Mouse (Mus musculus) spleen, adult 2 months (tissue): ENCODE measurements at regions not wholly inside any gene's neighbourhood (a gene's known extent, or its start where the extent isn't known, plus 50 kb on each side); places are given as distances from the start of the nearest gene placed in this dataset.
A peak's percentile ranks its signal among the peaks of the same experiment; 100 is the strongest.

Experiments used
- DNase-seq, 2 experiments: peaks; one replicate each; pipeline versions ENCODE4 v3.0.0 to v3.0.0-alpha.2; 2012 to 2021; ENCODE audit warnings: low spot score in 2 of 2, low read depth in 1 of 2
- H3K27ac ChIP-seq: fragments of 200-500 bp; 2 replicates; pipeline ENCODE4 v1.5.1; 2012; ENCODE audit warnings: low read length, inconsistent platforms; ENCODE audit not compliant: insufficient read depth
- H3K27me3 ChIP-seq: fragments of 200-500 bp; 2 replicates; pipeline ENCODE4 v1.6.1; 2012; ENCODE audit warnings: mild to moderate bottlenecking, moderate library complexity, low read length, inconsistent platforms; ENCODE audit not compliant: control insufficient read depth, insufficient read depth
- H3K36me3 ChIP-seq: fragments of 200-500 bp; 2 replicates; pipeline ENCODE4 v1.6.1; 2012; ENCODE audit warnings: mild to moderate bottlenecking, low read length, inconsistent platforms; ENCODE audit not compliant: control insufficient read depth, insufficient read depth
- H3K4me1 ChIP-seq: fragments of 200-500 bp; 2 replicates; pipeline ENCODE4 v1.6.1; 2011; ENCODE audit warnings: inconsistent platforms; ENCODE audit not compliant: control insufficient read depth, insufficient read depth, insufficient read length
- H3K4me3 ChIP-seq: fragments of 200-500 bp; 2 replicates; pipeline ENCODE4 v1.5.1; 2011; ENCODE audit warnings: mild to moderate bottlenecking, inconsistent platforms; ENCODE audit not compliant: insufficient read depth, insufficient read length; ENCODE audit errors: extremely low read depth
- CTCF ChIP-seq: fragments of 200-500 bp; IDR thresholded peaks from 2 replicates; pipeline ENCODE4 v1.5.1; 2011; ENCODE audit warnings: mild to moderate bottlenecking, inconsistent platforms; ENCODE audit not compliant: insufficient read depth, insufficient read length, insufficient replicate concordance; ENCODE audit errors: extremely low read depth
- POLR2A ChIP-seq: fragments of 200-500 bp; IDR thresholded peaks from 2 replicates; pipeline ENCODE4 v1.6.1; 2011; ENCODE audit warnings: low read depth, low read length, inconsistent platforms
- WGBS: fragments of 180-500 bp; shearing (Covaris S2); methylation state at CpG from one replicate; pipeline ENCODE4 v1.1.7; 2018; 5-methylcytosine and 5-hydroxymethylcytosine counted together

DNA sequence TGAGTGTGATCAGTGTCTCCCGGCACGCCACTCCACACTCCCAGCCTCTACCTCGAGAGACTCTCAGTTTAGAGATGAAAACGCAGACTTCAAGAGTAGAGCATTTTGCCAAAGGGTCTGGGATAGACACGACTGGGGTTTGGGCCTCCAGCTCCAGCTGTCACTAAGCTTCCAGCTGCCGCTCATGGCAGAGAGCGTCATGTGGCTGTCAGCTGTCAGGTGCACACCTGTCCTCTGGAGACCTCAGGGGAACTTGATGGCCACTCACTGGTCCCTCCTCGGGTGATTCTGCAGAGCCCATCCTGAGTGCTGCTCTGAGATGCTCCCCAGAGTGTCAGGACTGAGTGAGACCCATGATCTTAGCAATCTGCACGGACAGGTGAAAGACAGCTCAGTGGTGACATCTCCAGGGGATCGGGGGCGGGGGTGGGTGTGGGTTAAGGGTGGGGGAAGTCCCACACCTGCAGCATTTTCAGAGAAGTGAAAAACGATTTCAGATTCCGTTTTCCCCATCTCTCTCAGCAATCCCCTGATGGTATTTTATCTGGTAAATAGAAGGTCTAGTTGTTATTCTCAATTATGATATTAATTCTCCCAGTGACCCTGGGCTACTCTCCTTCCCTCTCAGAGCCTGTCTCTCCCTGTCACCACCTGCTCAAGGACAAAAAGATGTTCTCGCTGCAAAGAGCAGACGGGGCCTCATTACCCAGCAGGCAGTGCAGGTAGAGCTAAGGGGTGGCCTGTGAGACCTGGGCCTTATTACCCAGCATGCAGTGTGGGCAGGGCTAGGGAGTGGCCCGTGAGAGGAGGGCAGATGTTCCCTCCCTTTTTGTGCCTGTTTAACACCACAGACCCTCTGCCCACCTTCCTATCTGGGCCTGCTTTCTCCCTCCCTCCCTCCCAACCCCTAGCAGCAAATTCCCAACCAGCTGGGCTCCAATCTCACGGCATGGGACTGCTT, 65.2 kb upstream of the Unc5a start:
- Histone ChIP-seq H3K27me3 (no peaks in the 10 kb centered on the region), H3K36me3 (no peaks in the 10 kb centered on the region), H3K4me1 (peaks cover 2% of the 10 kb centered on the region; the same call in 1 of the 2 replicates), H3K4me3 (peak overlapping the region; percentile 27; the same call in 1 of the 2 replicates), H3K27ac (peak overlapping the region; percentile 42)
- 43% methylated on average over 17 of the region's 17 CpGs for WGBS
- TF ChIP-seq CTCF, result no peak
- no peak for TF ChIP-seq POLR2A
- DNase-seq, result peak; percentile 5 to 17

DNA sequence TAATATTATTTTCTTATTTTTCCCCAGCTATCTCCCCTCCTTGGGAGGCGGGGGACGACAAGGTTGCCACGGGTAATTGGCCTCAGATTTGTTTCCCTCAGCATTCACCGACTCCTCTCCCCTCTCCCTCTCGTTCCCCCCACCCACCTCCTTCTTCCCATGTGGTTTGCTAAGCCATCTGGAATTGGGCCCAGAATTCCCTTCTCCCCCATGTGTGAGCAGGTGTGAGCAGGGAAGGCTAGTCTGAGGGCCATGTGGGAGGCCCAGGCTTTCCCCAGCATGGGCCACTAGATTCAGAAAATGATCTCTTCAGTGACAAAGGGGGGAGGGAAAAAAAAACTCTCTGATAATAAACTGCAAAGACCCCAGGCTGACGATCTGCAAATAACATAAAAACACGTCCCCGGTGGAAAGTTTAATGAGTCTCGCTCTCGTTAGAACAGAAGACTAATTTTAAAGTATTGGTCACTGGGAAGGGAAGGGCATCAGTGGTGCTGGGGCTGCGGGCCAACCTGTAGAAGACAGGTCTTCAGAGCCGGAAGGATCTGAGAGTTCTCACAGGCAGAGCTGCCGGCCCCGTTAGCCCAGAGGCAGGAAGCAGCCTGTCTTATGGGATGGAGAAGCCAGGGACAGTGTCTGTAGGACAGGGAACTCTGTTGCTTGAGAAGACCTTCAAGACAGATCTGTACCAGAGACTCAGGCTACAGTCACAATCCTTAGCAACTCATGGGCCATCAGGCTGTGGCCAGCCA, 64.3 kb upstream of the Unc5a start:
- Histone ChIP-seq H3K36me3 (no peaks in the 10 kb centered on the region), H3K27ac (peak overlapping the region; percentile 42), H3K4me3 (no peak overlapping the region), H3K4me1 (peaks cover 2% of the 10 kb centered on the region; the same call in 1 of the 2 replicates), H3K27me3 (no peaks in the 10 kb centered on the region)
- TF ChIP-seq POLR2A, result no peak
- TF ChIP-seq CTCF, result no peak
- DNase-seq, result no peak
- 68% methylated on average over 14 of the region's 14 CpGs for WGBS

DNA sequence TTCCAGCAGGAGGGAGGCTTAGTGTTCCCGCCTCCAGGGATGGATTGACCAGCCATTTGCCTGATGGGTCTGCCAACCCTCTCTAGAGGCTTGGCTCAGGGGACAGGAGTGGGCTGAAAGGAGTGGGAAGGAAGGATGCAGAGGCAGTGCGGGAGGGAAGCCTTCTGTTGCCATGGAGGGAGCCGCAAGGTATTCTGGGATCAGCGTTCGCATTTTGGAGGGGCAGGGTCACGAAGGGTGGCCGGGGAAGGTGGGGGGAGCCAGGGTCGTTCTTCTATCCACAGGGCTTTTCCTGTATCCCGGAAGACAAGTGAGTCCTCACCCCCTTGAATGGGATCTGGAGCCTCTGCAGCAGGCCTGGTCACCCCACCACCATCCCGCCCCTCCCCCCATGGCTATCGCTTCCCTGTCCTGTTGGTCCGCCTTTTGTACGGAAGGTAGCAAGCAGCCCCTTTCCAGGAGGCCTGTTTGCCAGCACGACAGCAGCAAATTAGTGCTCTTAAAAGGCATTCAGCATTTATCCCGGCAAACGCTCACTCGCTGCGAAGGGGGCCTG, 61.8 kb upstream of the Unc5a start:
- Histone ChIP-seq H3K27ac (no peak overlapping the region), H3K4me1 (peaks cover 2% of the 10 kb centered on the region; the same call in 1 of the 2 replicates), H3K4me3 (no peak overlapping the region), H3K36me3 (no peaks in the 10 kb centered on the region), H3K27me3 (no peaks in the 10 kb centered on the region)
- 24% methylated on average over 18 of the region's 18 CpGs for WGBS
- TF ChIP-seq CTCF, result no peak
- TF ChIP-seq POLR2A, result no peak
- DNase-seq, result no peak

DNA sequence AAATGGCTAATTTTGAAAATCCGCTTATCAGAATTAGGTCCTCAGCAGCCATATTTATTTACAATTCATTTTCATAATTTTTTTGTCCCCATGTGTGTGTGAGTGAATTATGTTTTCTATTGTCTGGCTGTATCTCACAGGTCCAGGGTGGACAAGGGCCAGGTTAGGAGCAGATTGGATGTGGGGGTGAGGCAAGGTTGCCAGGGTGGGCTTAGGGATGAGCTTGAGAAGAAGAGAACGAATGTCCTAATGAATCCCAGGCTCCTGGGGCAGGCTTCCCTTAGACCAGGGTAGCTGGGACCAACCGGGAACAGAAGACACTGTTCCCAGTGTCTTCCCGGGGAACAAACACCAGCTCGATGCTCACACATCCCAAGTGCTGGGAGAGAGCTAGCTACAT, 61.2 kb upstream of the Unc5a start:
- 72% methylated on average over 5 of the region's 5 CpGs for WGBS

DNA sequence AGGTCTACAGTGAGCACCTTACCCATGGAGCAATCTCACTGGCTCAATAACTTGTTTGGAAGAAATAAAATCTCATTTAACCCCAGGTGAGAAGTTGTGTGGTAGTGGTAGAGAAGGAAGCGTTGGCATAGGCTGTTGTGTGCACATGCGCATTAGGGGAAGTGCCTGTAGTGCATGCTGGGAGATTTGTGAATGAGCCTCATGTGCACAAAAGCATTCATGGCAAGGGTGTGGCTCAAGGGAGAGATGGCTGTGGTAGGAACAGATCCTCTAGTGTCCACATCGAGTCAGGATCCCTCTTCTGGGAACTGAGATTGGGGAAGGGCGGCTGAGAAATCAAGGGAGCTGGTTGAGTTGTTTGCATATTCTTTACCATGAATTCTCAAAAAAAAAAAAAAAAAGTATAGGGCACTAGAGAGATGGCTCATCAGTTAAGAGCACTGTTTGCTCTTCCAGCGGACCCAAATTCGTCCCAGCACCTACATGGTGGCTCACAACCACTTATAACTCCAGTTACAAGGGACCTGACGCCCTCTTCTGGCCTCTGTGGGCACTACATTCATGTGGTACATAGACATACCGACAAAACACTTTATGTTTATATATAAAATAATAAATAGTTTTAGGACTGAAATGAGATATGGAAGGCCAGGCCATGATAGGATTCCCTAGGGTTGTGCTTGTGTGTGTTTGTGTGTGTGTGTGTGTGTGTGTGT, 59.4 kb upstream of the Unc5a start:
- Histone ChIP-seq H3K27me3 (no peaks in the 10 kb centered on the region), H3K36me3 (no peaks in the 10 kb centered on the region), H3K4me1 (no peaks in the 10 kb centered on the region; the same call in 1 of the 2 replicates), H3K27ac (no peak overlapping the region), H3K4me3 (no peak overlapping the region)
- WGBS, result 72% methylated on average over 8 of the region's 8 CpGs
- no peak for DNase-seq
- peak; percentile 5; the same call in 1 of the 2 replicates for TF ChIP-seq CTCF
- no peak for TF ChIP-seq POLR2A

More for the DNA sequence above, 61.2 kb upstream of the Unc5a start:
- DNase-seq, result no peak
- no peak overlapping the region for H3K4me3 ChIP-seq
- H3K27me3 ChIP-seq, result no peaks in the 10 kb centered on the region
- no peaks in the 10 kb centered on the region for H3K36me3 ChIP-seq
- no peak overlapping the region for H3K27ac ChIP-seq
- TF ChIP-seq CTCF, result no peak
- no peak for TF ChIP-seq POLR2A
- H3K4me1 ChIP-seq, result peaks cover 2% of the 10 kb centered on the region; the same call in 1 of the 2 replicates

DNA sequence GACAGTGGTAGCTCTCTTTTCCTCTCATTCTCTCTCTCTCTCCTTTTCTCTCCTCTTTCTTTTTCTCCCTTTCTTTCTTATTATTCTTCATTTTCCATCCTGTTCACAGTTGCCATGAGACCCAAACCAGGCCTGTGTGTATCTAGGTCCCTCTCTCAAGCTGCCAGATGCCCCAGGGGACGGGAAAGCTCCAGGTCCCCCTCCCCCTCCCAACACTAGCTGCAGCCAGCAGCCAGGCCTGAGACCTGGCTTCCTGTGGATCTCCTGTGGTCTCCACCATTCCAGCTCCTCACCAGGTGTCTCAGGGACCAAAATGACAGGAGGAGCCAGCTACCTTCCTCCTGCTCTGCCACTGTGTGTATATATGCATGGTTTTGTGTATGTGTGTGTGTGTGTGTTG, 56.6 kb upstream of the Unc5a start:
- H3K27me3 ChIP-seq, result no peaks in the 10 kb centered on the region
- WGBS, result 72% methylated on average over 1 of the region's 1 CpGs
- no peak for DNase-seq
- H3K27ac ChIP-seq, result no peak overlapping the region
- H3K4me1 ChIP-seq, result no peaks in the 10 kb centered on the region
- no peak for TF ChIP-seq CTCF
- TF ChIP-seq POLR2A, result no peak
- H3K4me3 ChIP-seq, result no peak overlapping the region
- H3K36me3 ChIP-seq, result no peaks in the 10 kb centered on the region
